Mouse (Mus musculus) spleen, postnatal 36 days (tissue): ENCODE results near the gene Sort1.
"Not testable (repeated sequence)": the region's sequence is repeated elsewhere in the genome, so short reads cannot be mapped to it uniquely, and the experiment has no call there.

Experiments
- DNase-seq, 2 experiments: peaks; one replicate each; pipeline ENCODE4 v3.0.0; 2022; ENCODE audit warnings: low spot score in 2 of 2, mixed read lengths in 1 of 2

The Sort1 gene

GRCm38 (mm10) chr3:108283781-108284601 lies at the start of gene Sort1:
TSS of gene Sort1 (plus strand) at chr3:108284082.
- peak; percentile 47 to 59 for DNase-seq

- not testable (repeated sequence) for DNase-seq
Observed at GRCm38 (mm10) chr3:108237474-108238102, 46.3 kb upstream of the Sort1 start.

DNA sequence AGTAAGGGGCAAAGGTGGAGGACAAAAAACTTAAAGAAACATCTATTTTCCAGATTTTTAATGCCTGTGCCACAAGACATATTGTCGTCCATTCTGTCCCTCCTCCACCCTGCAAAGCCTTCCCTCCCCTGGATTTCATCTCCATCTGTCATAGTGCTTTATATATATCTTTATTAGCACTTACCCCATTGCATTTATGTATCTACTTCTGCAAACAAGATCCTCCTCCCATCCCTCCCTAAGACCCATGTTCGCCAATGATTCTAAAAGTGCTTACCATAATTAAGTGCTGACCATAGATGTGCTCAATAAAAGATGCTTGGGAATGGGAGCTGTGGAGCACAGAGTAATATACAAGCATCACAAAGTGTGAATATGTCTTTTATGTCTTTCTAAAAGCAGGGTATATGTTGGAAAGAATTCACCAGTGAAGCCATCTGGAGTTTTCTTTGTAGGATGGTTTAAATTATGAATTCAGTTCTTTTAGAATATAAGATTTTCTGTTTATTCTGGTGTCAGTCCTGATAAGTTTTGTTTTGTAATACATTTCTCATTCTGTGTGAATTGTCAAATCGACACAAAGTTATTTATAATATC lies 42.5 kb upstream of the Sort1 start:
- no peak for DNase-seq

DNA sequence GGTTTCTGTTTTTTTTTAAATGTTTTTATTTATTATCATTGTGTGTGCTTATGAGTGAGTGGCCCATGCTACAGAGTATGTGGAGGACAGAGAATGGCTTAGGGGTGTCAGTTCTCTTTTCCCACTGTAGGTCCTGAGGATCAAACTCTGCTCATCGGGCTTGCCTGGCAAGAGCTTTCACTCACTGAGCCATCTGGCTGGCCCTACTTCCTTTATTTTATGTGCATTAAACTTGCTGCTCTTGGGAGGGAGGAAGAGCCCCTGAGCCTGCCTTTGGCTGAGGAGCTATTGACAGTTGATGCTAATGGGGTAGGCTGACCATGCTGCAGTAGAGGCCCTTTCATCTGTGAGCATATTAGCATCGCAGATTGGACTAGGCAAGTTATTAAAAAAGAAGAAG lies 37.0 kb upstream of the Sort1 start:
- no peak for DNase-seq

DNA sequence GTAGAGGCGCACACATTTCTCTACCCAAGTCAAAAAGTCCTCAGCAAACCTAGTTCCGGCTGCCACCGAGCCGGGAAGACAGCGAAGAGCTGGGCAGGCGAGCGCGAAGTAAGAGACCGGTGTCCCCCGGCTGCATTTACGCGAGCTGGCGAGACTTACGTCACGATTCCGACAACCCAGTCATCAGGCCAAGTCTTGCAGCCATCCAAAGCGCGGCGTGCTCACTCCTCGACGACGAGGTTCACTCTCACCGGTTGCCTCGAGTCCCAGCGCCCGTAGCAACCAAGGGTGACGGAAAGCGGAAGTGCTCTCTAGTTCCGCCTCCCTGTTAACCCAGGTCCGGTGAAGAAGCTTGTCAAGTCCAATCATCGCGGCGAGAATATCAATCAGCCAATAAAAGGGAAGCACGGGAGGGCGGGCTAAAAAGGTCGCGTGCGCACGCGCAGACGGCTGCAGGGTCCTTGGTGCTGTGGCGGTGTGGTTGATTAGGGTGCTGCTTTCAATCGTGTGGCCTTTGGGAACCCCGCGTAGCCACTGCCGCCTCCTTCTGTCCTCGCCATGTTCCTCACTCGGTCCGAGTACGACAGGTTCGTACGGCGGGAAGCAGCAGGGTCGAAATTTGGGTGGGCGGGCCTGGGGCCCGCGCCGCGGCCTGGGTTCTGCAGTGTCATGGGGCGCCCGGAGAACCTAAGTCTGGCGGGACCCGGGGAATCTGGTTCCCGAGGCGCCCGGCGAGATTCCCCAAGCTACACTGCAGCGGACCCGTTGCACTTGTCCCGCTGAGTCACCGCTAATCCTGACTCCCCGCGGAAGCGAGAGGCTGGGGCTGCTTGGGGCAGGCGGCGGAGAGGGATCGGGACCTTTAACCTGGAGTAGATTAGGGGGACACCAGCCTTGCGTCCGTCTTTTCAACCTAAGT lies 26.9 kb upstream of the Sort1 start, which contains the start of gene Psma5:
Gene Psma5, plus strand, starts transcription at position 208 of the 919 bp plus-strand sequence.
- peak; percentile 95 to 96 for DNase-seq

DNA sequence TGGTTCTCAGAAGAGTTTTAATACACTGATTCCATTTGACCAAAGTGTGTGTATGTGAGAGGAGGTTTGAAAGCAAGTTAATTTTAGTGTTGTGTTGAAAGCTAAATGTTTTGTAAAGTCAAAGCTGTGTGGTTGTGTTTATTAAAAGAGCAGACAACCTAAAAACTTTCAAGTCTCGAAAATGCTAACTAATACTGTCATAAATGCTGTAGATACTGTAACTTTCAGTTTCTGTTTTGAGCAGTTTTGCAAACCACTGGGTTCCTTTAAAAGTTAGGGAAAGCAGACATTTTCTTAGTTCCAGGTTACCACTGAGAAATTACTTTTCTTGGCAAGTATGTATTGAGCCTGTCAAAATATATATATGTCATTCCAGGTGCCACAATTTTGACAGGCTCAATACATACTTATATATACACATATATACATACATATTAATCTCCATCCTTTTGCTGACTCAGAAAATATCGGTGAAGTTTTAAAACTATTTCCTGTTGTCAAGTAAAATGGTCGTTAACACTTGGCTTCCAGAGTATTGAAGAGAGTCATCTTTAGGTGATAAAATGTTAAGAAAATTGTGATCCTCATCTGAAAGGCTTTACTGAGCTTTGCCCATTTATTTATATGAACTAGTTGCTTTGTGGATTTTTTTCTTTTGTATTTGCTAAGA lies 25.9 kb upstream of the Sort1 start:
- no peak for DNase-seq

DNA sequence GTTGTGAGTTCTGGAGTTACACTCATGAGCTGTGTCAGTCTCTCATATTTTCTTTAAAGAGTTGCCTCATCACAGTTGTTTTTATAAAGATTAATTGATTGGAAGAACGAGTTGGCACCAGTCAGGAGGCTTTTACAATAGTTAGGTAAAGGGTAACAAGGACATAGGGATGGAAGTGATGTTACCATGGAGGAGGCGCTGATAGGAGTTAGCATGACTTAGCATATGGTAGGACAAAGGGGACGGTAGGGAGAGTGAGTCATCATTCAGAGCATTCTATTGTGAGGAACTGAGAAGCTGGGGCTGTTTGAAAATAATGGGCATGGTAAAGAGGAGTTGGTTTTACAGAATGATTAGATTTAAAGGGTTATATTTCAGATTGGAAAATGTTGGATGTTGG lies 24.6 kb upstream of the Sort1 start:
- DNase-seq: no peak

DNA sequence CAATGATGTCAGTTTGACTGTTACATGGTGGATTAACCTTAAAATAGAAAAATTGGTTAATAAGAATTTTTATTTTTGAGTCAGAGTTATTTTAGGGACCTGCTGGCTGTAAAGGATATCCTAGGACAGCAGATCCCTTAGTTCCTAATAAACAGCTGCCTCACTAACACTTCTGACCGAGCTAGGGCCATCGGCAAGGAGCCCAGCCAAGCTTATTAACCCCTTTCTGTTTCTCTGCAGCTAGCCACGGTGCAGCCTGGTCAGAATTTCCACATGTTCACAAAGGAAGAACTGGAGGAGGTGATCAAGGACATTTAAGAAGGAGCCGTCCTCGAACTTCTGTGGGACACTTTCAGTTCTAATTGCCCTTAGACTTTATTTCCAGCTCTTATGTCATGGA lies 4.4 kb upstream of the Sort1 start:
- DNase-seq: not testable (repeated sequence)

- no peak for DNase-seq
Observed at GRCm38 (mm10) chr3:108282401-108283240, 1.3 kb upstream of the Sort1 start.

DNA sequence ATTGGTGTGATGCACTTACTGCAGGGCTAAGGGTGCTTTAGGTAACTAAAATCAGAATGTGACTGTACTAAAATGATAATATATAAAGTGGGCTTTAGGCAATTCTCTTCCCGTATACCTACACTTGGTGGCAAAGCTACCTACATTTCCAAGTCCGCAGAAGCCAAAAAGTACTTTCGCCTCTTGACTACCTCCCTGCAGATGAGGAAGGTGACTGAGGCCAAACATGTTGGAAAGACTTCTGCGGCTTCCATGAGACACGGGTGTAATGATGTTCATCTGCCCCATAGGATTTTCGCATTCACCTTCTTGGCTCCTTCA lies 681 bp upstream of the Sort1 start:
- no peak for DNase-seq

DNA sequence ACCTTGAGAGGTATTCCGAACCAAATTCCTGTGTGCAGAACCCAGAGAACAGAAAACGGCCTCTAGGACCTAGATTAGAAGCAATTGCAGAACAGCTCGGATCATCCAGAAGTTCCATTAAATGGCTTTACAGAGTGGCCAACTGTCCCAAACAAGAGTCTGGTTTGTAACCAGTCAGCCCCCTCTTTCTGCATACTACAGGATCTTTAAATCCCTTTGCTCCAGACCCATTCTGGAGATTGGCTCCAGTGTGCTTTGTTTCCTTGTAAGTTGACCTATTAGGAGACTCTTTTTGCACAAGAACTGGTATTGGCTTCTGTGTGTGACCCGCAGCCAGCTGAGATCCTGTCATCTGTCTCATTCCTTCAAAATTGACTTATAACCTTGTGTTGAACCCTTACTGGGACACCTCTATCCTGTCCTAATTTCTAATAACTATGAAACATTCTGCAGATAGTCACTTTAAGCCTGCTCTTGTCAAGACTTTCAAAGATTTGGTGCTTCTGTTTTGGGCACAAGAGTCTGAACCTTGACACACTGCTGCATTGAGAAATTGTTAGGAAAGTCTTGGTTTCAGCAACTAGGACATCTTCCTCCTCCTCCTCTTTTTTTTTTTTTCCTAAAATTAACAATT lies 1.3 kb downstream of the Sort1 start:
- no peak for DNase-seq

DNA sequence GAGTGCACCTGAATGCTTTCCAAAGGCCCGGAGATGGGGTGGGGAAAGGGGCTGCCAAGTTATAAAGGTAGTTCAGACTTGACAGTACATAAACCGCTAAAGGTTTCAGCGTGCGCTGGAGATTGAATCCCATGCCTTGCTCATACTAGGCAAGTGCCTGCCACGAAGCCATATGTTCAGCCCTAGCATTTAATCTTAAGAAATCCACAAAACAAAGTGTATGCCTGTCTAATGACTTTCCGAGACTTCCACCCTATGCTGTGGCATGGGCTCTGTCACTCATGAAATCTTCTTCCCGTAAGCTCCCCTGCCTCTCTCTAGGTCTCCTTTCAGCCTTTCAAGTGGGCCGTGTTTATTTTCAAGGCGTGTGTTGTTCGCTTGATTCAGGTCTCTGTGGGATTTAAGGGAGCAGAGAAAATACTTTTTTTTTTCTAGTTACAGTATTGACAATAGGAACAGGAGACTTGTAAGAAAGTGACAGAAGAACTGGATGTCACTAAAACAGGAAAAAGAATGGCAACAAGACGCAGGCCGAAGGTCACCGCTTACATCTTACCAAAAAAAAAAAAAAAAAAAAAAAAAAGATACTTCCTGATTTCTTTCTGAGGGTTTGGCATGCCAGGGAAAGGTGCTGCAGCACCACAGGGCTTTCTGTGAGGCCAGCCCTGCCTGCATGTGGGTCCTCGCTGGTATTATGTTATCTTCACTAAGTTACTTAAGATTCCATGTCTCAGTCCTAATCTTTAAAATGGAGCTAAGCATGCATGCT lies 3.0 kb downstream of the Sort1 start:
- no peak for DNase-seq

DNA sequence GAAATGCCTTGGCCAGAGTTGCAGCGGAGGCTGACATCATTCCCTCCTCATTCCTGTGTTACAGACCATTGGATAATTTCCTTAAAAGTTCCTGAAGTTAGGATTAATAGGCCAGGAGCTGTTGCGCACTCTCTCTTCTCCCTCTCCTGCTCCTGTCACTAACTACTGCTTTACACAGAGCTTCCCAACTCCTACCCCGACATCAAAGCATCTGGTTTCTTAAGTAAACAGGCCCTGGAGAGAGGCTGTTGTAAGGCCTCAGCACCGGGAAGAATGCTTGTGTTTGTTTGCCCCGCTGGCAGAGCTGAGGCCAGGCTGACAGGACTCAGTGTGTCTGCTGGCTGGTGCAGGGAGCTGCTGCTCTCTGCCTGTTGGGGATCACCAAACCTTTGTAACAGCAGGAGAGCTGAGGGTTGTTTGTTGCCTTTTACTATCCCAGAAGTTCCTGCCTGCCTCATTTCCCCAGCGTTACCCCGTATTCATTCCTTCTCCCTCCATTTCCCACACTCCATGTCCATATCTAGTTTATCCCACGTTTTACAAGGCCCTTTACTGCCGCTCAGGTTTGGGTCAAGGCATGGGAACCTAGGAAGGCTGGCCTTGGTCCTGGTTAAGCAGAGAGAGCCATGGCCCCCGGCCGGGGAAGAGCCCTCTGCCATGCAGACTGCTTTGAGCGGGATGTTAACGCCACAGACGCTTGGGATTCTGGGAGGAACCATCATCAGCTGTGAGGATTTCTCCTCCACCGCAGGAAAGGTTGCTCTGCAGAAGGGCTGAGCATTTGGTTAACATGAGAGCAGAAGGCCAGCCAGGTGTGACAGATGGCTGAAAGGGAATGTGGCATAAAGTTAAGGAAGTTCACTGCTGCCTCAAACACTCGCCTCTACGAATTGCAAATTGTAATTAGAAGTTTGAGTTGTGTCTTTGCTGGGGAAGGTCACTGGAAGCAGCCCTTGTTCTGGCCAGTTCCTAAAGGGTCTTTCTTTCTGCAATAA lies 4.2 kb downstream of the Sort1 start:
- DNase-seq: no peak

DNA sequence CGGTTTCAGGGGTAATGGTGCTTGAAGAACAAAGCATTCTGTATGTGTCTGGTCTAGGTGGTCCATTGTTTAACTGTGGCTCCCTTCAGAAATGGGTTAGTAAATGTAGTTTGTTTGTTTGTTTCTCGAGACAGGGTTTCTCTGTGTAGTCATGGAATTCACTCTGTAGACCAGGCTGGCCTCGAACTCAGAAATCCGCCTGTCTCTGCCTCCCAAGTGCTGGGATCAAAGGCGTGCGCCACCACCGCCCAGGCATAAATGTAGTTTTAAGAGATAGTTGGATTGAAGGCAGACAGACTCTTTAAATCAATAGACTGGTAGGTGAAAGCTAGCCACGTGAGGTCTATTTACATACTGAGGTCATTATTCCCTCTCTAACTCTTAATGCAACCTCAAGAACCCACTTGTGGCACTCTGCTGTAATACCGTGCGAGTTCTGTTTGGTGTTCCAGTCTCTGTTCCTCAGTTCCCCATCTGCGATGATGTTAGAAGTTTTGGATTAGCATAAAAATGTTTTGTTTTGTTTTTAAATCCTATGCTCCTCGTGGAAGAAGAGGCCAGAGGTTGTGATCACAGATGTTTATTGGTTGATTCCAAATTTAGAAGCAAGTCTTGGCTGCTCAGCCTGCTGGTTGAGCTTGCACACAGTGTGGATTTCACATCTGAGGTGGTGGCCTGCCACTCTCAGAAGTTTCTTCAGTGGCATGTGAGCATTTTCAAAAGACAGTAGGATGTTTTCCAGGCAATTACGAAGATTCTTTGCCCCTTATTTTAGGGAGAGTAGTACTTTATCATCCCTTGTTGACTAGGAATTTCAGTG lies 5.6 kb downstream of the Sort1 start:
- no peak for DNase-seq

GRCm38 (mm10) chr3:108291036-108291799 lies 7.3 kb downstream of the Sort1 start:
- no peak for DNase-seq

- no peak for DNase-seq
Observed at GRCm38 (mm10) chr3:108294398-108294797, 10.5 kb downstream of the Sort1 start.
